Mouse (Mus musculus): Measurements from ENCODE around the gene Pnma1.
A peak's percentile ranks its signal among the peaks of the same experiment; 100 is the strongest.

Pnma1 gene

DNA sequence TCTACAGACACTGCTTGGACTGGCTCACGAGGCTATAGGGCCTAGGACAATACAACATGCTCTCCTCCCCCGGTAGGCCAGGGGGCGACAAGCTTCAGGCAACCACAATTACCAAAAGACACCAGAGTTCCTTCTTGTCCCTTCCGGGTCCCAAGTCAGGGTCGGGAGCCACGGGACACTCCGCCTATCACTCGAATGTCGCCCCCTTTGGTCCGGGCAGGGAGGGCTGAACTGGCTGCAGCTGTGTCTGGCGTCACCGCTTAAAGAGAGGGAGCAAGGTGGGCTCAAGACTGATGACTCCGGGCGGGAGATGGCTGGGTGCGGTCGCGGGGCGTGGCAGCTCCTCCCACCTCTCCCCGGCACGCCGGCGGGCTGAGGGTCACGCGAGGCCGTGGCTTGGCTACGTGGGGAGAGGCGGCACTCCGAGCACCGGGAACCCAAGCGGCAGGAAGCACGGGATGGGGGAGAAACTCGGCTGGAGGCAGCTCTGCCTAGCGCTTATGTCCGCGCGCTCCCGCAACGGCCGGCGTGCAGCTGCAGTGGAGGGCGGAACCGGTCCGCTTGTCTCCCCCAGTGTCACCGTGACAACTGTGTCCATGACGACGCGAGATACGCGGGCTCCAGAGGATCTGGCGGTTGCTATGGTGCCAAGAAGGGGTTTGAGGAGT, at the start of gene Pnma1:
Pnma1 (minus strand) TSS at position 536 of the 668 bp plus-strand sequence.
- peak; percentile 69 for DNase-seq

GRCm38 (mm10) chr12:84195195-84195594, 46.9 kb upstream of the Pnma1 start:
- DNase-seq = no peak

GRCm38 (mm10) chr12:84194400-84195109, 46.3 kb upstream of the Pnma1 start:
- no peak for DNase-seq

- DNase-seq = peak; percentile 94
Measured at GRCm38 (mm10) chr12:84193642-84194399, 45.5 kb upstream of the Pnma1 start.

DNA sequence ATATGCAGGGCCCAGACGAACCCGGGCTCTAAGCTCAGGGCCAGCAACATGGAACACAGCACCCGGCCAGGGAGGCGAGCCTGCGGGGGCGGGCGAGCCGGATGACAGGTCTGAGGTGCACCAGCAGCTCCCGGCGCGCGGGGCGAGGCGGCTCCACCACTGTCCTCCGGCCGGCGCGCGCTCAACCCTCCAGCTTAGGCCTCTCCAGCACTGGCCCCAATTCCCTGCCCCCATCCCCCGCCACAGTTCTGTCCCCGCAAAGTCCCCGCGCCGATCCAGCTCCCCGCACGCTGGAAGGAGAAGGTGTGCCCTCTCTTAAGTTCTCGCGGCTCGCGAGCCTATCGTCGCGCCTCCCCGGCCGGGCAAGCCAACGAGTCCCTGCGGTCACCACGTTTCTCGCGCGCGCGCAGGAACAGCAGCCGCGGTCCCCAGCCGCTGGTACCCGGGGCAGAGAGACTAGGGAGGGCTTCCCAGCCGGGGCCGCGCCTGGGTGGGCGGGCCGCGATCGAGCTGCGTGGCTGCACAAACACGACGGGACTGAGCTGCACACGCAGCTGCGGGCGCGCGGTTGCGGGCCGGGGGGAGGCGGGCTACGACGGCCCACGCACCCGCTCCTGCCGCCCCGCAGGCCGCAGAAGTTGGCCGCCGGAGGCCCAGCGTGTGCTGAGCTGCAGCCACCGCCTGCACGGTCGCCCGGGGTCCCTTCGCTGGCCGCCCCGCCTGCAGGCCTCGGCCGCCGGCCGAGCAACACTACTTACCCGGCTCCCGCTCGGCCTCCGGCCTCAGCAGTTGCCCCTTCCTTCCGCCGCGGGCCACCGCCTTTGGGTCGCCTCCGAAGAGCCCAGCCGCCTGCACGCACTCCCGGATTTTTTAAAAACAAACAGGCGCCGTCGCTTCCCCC, 44.7 kb upstream of the Pnma1 start:
- DNase-seq = peak; percentile 67

- DNase-seq = no peak
Measured at GRCm38 (mm10) chr12:84192280-84192679, 44.0 kb upstream of the Pnma1 start.

- DNase-seq = no peak
Measured at GRCm38 (mm10) chr12:84191770-84192169, 43.5 kb upstream of the Pnma1 start.

- no peak for DNase-seq
Measured at GRCm38 (mm10) chr12:84191190-84191589, 42.9 kb upstream of the Pnma1 start.

DNA sequence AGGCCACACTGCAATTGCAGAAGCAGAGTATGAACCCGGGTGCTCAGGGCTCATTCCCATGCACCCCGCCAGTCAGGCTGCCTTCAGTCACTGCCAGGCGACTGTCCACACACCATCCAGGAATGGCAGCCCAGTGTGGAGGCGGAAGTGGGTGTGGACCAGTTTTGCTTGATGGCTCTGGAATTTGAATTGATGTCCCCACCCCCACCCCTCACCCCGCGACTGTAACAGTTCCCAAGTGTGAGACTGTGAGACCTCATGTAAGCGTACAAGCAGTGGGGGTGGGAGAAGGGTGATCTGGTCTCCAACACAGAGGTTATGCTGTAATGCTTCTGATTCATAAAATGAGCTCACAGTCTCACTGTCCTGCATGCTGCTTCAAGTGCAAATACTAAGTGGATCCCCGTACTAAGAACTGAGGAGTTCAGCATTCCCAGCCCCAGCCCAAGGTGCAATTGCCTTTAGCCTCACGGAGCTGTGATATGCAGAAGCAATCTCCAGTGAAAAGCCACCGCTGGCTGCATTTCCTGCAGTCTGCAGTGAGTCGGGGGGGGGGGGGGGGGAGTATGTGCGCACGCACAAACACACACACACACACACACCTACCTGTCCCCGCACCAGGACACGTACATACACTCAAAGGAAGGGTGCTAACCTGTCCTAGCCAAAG, 42.0 kb upstream of the Pnma1 start:
- DNase-seq = no peak

GRCm38 (mm10) chr12:84188881-84189444, 40.7 kb upstream of the Pnma1 start:
- DNase-seq = no peak

GRCm38 (mm10) chr12:84187752-84188601, 39.7 kb upstream of the Pnma1 start:
- DNase-seq = no peak

- DNase-seq = no peak
Measured at GRCm38 (mm10) chr12:84186950-84187349, 38.7 kb upstream of the Pnma1 start.

DNA sequence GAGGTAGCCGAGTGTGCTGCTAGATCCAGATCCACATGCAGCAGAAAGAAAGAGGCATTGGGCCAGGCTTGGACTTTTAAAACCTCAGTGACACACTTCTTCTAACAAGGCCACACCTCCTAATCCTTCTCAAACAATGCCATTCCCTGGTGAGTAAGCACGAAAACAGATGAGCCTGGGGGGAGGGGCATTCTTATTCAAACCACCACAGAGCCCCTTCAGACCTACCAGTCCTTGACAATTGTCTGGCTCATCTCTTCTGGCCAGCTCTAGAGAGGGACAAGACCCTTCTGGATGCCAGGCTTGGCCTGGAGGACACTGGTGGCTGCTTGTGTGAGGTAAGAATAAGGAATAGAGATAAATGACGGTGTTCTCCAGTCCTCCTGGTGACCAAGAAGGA, 38.2 kb upstream of the Pnma1 start:
- no peak for DNase-seq

GRCm38 (mm10) chr12:84185547-84185946, 37.3 kb upstream of the Pnma1 start:
- DNase-seq = no peak

GRCm38 (mm10) chr12:84184979-84185378, 36.7 kb upstream of the Pnma1 start:
- no peak for DNase-seq

GRCm38 (mm10) chr12:84181999-84182398, 33.7 kb upstream of the Pnma1 start:
- no peak for DNase-seq

DNA sequence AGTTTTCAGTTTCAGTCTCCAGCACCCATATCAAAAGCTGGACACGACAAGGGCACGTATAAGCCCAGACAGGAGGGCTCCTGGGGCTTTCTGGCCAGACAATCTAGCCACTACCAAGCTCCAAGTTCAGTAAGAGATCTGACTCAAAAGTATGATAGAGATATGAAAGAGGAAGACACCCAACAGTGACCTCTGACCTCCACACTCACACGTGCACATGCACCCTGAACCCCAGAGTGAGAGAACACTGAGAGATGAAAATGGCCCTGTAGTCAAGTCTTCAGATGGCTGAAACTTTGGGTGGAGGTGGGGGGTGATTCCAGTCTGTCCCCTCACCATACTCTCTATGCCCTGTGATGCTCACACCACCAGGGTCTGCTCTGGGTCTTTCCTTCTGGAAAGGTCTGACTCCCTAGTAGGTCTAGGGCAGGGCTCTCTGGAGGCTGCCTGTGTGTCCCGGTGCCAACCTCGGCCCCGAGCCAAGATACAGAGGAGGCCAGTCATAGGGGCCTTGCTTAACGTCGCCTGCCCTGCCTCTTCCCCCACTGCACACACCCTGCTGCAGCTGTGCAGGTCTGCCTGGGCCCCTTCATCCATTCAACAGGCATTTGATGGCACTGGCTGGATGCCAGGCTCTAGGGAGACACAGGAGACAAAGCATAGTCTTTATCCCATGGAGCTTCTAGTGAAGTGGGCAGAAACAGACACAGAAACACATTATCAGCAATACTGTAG, 32.6 kb upstream of the Pnma1 start:
- DNase-seq = no peak

DNA sequence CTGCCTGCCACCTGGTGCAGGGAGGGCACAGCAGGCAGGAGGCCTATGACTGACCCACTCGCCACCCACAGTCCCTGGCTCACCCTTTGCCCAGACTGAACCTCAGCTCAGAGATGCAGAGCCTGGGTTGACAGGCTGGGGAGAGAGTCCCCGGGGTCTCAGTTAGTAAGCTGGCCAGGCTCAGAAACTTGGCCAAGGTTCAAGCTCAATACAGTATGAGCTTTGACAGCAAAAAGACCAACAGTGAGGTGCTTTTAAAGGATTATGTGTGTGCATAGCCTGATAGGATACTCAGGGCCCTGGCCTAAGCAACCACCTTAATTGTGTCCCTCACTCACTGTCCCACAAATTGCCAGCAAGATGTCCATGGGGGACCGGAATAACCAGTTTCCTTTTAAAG, 31.8 kb upstream of the Pnma1 start:
- DNase-seq = no peak

- no peak for DNase-seq
Measured at GRCm38 (mm10) chr12:84178652-84179445, 30.6 kb upstream of the Pnma1 start.
